Mouse (Mus musculus) midbrain, embryonic 16.5 days (tissue): ENCODE measurements around the gene Atg4b. TPM values are rescaled to one million over a fixed set of nuclear protein-coding genes. Genes with fewer than 3 reads are reported as not detected.

ENCODE experiments used
- ATAC-seq: fragments of 200-750 bp; cut with Nextera tagmentation; 2 replicates; pipeline ENCODE4 v1.8.0; 2017; ENCODE audit warnings: moderate TSS enrichment
- H3K27ac ChIP-seq: fragments of 300-500 bp; sonication (generic); 2 replicates; pipeline ENCODE4 v1.5.1; 2014; ENCODE audit warnings: mild to moderate bottlenecking, low read length, mixed read lengths
- H3K27me3 ChIP-seq: fragments of 300-500 bp; sonication (generic); 2 replicates; pipeline ENCODE4 v1.6.1; 2014; ENCODE audit warnings: low read depth, low read length, mixed read lengths; ENCODE audit not compliant: control insufficient read depth, insufficient read depth
- H3K36me3 ChIP-seq: fragments of 300-500 bp; sonication (generic); 2 replicates; pipeline ENCODE4 v1.6.1; 2014; ENCODE audit warnings: mild to moderate bottlenecking, low read length, moderate library complexity, mixed read lengths; ENCODE audit not compliant: control insufficient read depth, insufficient read depth
- H3K4me1 ChIP-seq: fragments of 300-500 bp; sonication (generic); 2 replicates; pipeline ENCODE4 v1.6.1; 2014; ENCODE audit warnings: mild to moderate bottlenecking, low read length, mixed read lengths; ENCODE audit not compliant: control insufficient read depth, insufficient read depth
- H3K4me2 ChIP-seq: fragments of 300-500 bp; sonication (generic); 2 replicates; pipeline ENCODE4 v1.6.1; 2014; ENCODE audit warnings: mild to moderate bottlenecking, low read length, mixed read lengths
- H3K4me3 ChIP-seq: fragments of 300-500 bp; sonication (generic); 2 replicates; pipeline ENCODE4 v1.5.1; 2014; ENCODE audit warnings: low read depth, mild to moderate bottlenecking, low read length, moderate library complexity, mixed read lengths
- H3K9ac ChIP-seq: fragments of 300-500 bp; sonication (generic); 2 replicates; pipeline ENCODE4 v1.6.1; 2014; ENCODE audit warnings: low read depth, low read length, mixed read lengths
- H3K9me3 ChIP-seq: fragments of 300-500 bp; sonication (generic); replicated peaks from 2 replicates; pipeline ENCODE4 v1.6.1; 2014; ENCODE audit warnings: mild to moderate bottlenecking, low read length, mixed read lengths; ENCODE audit not compliant: control insufficient read depth, poor library complexity, severe bottlenecking
- WGBS: fragments of 180-500 bp; shearing (Covaris S2); extraction: QIAGEN DNeasy Blood & Tissue Kit; methylation state at CpG from one replicate; pipeline ENCODE4 v1.1.7; 2014; 5-methylcytosine and 5-hydroxymethylcytosine counted together
- polyA plus RNA-seq: library from polyadenylated mRNA; unstranded; fragments of >200 nt; fragmentation: Nextera tagmentation; extraction: Ambion mirVana; gene quantifications from 2 replicates; pipeline ENCODE4 v1.2.1, GENCODE M21; 2015

Gene Atg4b
- polyA plus RNA-seq, 1 experiment from 2014 or later = 92.5 TPM

GRCm38 (mm10) chr1:93803556-93804507 lies 52.5 kb downstream of the Atg4b start, which contains the start of gene Ing5:
TSS of gene Ing5 (plus strand) at chr1:93803965.
- Histone ChIP-seq H3K4me1 (peaks cover 27% of the 10 kb centered on the region), H3K27me3 (no peaks in the 10 kb centered on the region), H3K9me3 (no peaks in the 10 kb centered on the region), H3K9ac (peak within 1 kb of the TSS; percentile 79), H3K4me2 (peak within 1 kb of the TSS; percentile 79), H3K36me3 (peaks cover 2% of the 10 kb centered on the region; the same call in 1 of the 2 replicates), H3K4me3 (peak within 1 kb of the TSS; percentile 63), H3K27ac (peak within 1 kb of the TSS; percentile 94)
- under 1% methylated on average over 87 of the region's 94 CpGs for WGBS
- ATAC-seq = peak; percentile 92

- Histone ChIP-seq H3K9me3 (no peaks in the 10 kb centered on the region), H3K4me1 (peaks cover 27% of the 10 kb centered on the region), H3K4me3 (peak overlapping the region; percentile 63; the same call in 1 of the 2 replicates), H3K9ac (peak overlapping the region; percentile 79; the same call in 1 of the 2 replicates), H3K27ac (peak overlapping the region; percentile 94; the same call in 1 of the 2 replicates), H3K27me3 (no peaks in the 10 kb centered on the region), H3K4me2 (peak overlapping the region; percentile 68), H3K36me3 (peaks cover 8% of the 10 kb centered on the region)
- WGBS = 82% methylated on average over 4 of the region's 4 CpGs
- peak; percentile 0; the same call in 1 of the 2 replicates for ATAC-seq
These were observed 53.5 kb downstream of the Atg4b start for GRCm38 (mm10) chr1:93804818-93805217.

GRCm38 (mm10) chr1:93805221-93805951 lies 54.1 kb downstream of the Atg4b start:
- H3K4me2 ChIP-seq = no peak overlapping the region
- 86% methylated on average over 5 of the region's 5 CpGs for WGBS
- no peaks in the 10 kb centered on the region for H3K27me3 ChIP-seq
- peaks cover 10% of the 10 kb centered on the region for H3K36me3 ChIP-seq
- H3K4me3 ChIP-seq = no peak overlapping the region
- no peak overlapping the region for H3K27ac ChIP-seq
- no peaks in the 10 kb centered on the region for H3K9me3 ChIP-seq
- peaks cover 27% of the 10 kb centered on the region for H3K4me1 ChIP-seq
- ATAC-seq = no peak
- no peak overlapping the region for H3K9ac ChIP-seq

GRCm38 (mm10) chr1:93808871-93809270 lies 57.6 kb downstream of the Atg4b start:
- Histone ChIP-seq H3K4me2 (no peak overlapping the region), H3K27me3 (no peaks in the 10 kb centered on the region), H3K36me3 (peaks cover 23% of the 10 kb centered on the region), H3K9ac (no peak overlapping the region), H3K4me3 (no peak overlapping the region), H3K27ac (no peak overlapping the region), H3K9me3 (no peaks in the 10 kb centered on the region), H3K4me1 (peaks cover 11% of the 10 kb centered on the region)
- ATAC-seq = no peak
- 97% methylated on average over 4 of the region's 4 CpGs for WGBS

- peaks cover 33% of the 10 kb centered on the region for H3K36me3 ChIP-seq
- peaks cover 5% of the 10 kb centered on the region for H3K4me1 ChIP-seq
- H3K4me2 ChIP-seq = no peak overlapping the region
- no peaks in the 10 kb centered on the region for H3K27me3 ChIP-seq
- H3K4me3 ChIP-seq = no peak overlapping the region
- no peak overlapping the region for H3K27ac ChIP-seq
- no peaks in the 10 kb centered on the region for H3K9me3 ChIP-seq
- ATAC-seq = no peak
- WGBS = 97% methylated on average over 3 of the region's 3 CpGs
- H3K9ac ChIP-seq = no peak overlapping the region
These were observed 58.7 kb downstream of the Atg4b start for GRCm38 (mm10) chr1:93810011-93810410.

- H3K36me3 ChIP-seq = peaks cover 49% of the 10 kb centered on the region
- no peaks in the 10 kb centered on the region for H3K27me3 ChIP-seq
- no peak overlapping the region for H3K27ac ChIP-seq
- no peak overlapping the region for H3K4me3 ChIP-seq
- 96% methylated on average over 8 of the region's 8 CpGs for WGBS
- no peaks in the 10 kb centered on the region; the same call in 1 of the 2 replicates for H3K4me1 ChIP-seq
- no peak overlapping the region for H3K4me2 ChIP-seq
- ATAC-seq = no peak
- no peaks in the 10 kb centered on the region for H3K9me3 ChIP-seq
- H3K9ac ChIP-seq = no peak overlapping the region
These were observed 60.3 kb downstream of the Atg4b start for GRCm38 (mm10) chr1:93811495-93812039.

GRCm38 (mm10) chr1:93817823-93818532 lies 66.7 kb downstream of the Atg4b start:
- Histone ChIP-seq H3K36me3 (peaks cover 55% of the 10 kb centered on the region), H3K9me3 (no peaks in the 10 kb centered on the region), H3K27me3 (no peaks in the 10 kb centered on the region), H3K27ac (no peak overlapping the region), H3K4me1 (no peaks in the 10 kb centered on the region), H3K4me2 (no peak overlapping the region), H3K4me3 (no peak overlapping the region), H3K9ac (no peak overlapping the region)
- no peak for ATAC-seq
- 96% methylated on average over 8 of the region's 8 CpGs for WGBS

GRCm38 (mm10) chr1:93818722-93819121 lies 67.4 kb downstream of the Atg4b start:
- no peaks in the 10 kb centered on the region for H3K9me3 ChIP-seq
- H3K9ac ChIP-seq = no peak overlapping the region
- H3K4me1 ChIP-seq = no peaks in the 10 kb centered on the region
- H3K27me3 ChIP-seq = no peaks in the 10 kb centered on the region
- no peak for ATAC-seq
- 79% methylated on average over 7 of the region's 7 CpGs for WGBS
- peaks cover 54% of the 10 kb centered on the region for H3K36me3 ChIP-seq
- no peak overlapping the region for H3K27ac ChIP-seq
- no peak overlapping the region for H3K4me2 ChIP-seq
- no peak overlapping the region for H3K4me3 ChIP-seq
